Mouse (Mus musculus) spleen, adult 2 months (tissue): ENCODE measurements around the gene Trim16.

Source experiments
- CTCF ChIP-seq: fragments of 200-500 bp; IDR thresholded peaks from 2 replicates; pipeline ENCODE4 v1.5.1; 2011; ENCODE audit warnings: mild to moderate bottlenecking, inconsistent platforms; ENCODE audit not compliant: insufficient read depth, insufficient read length, insufficient replicate concordance; ENCODE audit errors: extremely low read depth
- POLR2A ChIP-seq: fragments of 200-500 bp; IDR thresholded peaks from 2 replicates; pipeline ENCODE4 v1.6.1; 2011; ENCODE audit warnings: low read depth, low read length, inconsistent platforms

DNA sequence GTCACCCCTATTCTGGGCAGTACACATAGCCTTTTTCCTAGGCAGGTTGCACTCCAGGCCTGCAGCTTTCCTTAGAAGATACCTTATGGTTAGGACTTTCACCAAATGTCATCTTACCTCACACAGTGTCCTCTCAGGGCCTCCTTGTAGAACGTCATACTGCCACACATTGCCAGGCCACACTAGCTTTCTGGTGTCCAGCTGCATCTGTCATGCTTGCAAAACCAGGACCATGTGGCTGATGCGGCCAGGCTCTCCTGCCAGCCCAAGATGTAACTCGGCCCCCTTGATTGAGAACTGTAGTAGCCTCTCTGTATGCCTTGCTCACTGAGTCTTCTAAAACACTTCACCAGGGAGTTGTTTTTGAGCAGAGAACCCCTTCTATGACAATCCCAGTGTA lies 7.9 kb downstream of the Trim16 start:
- TF ChIP-seq CTCF: no peak
- TF ChIP-seq POLR2A: no peak
